Mouse (Mus musculus): Measurements from ENCODE around the gene Hscb.

- TF ChIP-seq CTCF (IDR thresholded peaks at IDR 0.05; ENCODE audit: low read depth) = no peak
- no peak for TF ChIP-seq EP300 (IDR thresholded peaks at IDR 0.05; ENCODE audit: low read depth)
Observed at GRCm38 (mm10) chr5:110809667-110810325, 29.8 kb downstream of the Hscb start, which contains the start of gene Ulk1.
